Mouse (Mus musculus): Measurements from ENCODE around the gene Cnpy2. TPM values are rescaled to one million over a fixed set of nuclear protein-coding genes. Genes with fewer than 3 reads are reported as not detected.

Cnpy2 gene
- polyA plus RNA-seq, 1 experiment, result 46.6 TPM

DNA sequence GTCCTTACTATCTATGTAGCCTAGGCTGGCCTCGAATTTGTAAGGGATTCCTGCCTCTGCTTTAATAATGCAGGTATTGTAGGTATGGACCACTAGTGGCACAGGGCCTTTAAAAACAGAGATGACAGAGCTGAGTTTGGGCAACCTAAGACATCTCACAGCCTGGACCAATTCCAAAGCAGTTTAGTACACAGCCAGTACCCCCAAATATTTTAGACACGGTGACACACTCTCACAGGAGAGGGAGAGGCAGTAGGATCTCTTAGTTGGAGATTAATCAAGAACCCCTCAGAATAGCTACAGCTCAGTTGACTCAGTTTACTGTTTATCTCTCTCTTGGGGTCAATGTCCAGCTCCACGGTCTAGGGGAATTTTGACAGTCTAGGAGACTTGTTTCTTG lies 19.9 kb upstream of the Cnpy2 start:
- 23% methylated on average over 3 of the region's 3 CpGs for WGBS
- TF ChIP-seq CTCF (IDR thresholded peaks at IDR 0.05; ENCODE audit: extremely low read depth, insufficient read length, insufficient replicate concordance, low read depth, low read length) (no peak), POLR2A (IDR thresholded peaks at IDR 0.05; ENCODE audit: low read depth, low read length) (no peak)
- peak overlapping the region; percentile 80; the same call in 1 of the 2 replicates for H3K4me3 ChIP-seq (ENCODE audit: low read depth, low read length)
- H3K4me1 ChIP-seq (ENCODE audit: control insufficient read depth, insufficient read depth, insufficient read length, low read length), result peaks cover 7% of the 10 kb centered on the region; the same call in 1 of the 2 replicates
- no peaks in the 10 kb centered on the region for H3K27me3 ChIP-seq (ENCODE audit: control insufficient read depth, insufficient read depth, low read length)
- no peaks in the 10 kb centered on the region for H3K36me3 ChIP-seq (ENCODE audit: control insufficient read depth, insufficient read depth, low read length)
- H3K27ac ChIP-seq (ENCODE audit: insufficient read depth, low read depth, low read length), result peak overlapping the region; percentile 89

DNA sequence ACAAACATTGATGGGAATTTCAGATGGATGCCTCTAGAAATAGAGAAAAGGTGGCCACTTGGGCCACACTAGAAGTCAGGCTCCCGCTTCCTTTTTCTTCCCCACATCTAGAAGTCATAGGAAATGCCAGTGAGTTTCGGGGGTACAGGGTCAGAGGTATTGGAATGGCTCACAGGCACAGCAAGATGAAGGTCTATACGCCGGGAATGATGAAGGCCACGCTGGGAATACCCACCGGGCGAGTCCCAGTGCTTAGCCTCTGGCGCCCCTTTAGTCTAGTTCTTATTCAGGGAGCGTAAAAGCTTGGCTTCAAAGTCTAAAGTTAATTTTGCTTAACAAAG lies 19.5 kb upstream of the Cnpy2 start:
- no peaks in the 10 kb centered on the region; the same call in 1 of the 2 replicates for H3K36me3 ChIP-seq (ENCODE audit: control insufficient read depth, insufficient read depth, low read length)
- peak overlapping the region; percentile 89 for H3K27ac ChIP-seq (ENCODE audit: insufficient read depth, low read depth, low read length)
- peaks cover 7% of the 10 kb centered on the region; the same call in 1 of the 2 replicates for H3K4me1 ChIP-seq (ENCODE audit: control insufficient read depth, insufficient read depth, insufficient read length, low read length)
- H3K27me3 ChIP-seq (ENCODE audit: control insufficient read depth, insufficient read depth, low read length), result no peaks in the 10 kb centered on the region
- WGBS, result under 1% methylated on average over 9 of the region's 9 CpGs
- no peak for TF ChIP-seq CTCF (IDR thresholded peaks at IDR 0.05; ENCODE audit: extremely low read depth, insufficient read length, insufficient replicate concordance, low read depth, low read length)
- no peak for TF ChIP-seq POLR2A (IDR thresholded peaks at IDR 0.05; ENCODE audit: low read depth, low read length)
- peak overlapping the region; percentile 80 for H3K4me3 ChIP-seq (ENCODE audit: low read depth, low read length)

DNA sequence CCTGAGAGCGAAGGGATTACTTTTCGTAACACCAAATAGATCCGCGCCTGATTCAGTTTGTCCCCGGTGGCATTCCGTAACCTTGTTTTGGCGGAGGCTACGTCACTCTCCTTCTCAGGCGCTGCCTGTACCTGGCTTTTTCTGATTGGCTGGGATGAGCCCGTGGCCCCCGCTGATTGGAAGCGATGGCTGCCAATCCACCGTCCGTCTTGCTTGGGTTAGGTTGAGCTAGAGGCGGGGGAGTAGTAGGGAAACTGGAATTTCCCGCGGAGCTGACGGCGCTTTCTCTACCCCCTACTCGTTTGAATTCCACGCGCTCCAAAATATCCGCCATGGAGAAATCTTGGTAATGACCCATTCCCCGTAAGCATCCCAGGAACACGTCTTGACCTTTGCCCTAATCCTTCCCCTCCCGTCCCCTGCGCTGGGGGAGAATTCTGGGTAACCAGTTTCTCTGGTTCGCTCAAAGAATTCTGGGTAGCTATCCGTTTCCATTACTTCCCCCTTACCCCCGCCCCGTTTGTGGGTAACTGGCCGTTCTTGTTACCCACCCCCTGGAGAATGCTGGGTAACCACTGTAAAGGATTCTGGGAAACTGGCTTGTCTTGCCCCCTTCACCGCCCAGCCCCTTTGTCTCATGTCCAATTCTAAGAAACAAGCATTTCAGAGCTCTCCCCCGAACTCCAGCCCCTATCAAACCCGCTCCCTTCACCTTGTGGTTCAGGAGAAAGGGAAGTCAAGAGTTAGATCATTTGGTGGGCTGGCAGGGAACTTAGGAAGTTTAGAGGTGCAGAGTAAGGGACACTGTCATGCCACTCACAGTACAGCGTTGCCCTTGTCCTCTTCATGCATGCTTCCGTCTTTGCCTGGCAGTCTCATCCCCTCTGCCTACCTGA lies 18.9 kb upstream of the Cnpy2 start, which contains the start of gene Pan2:
Pan2 (plus strand) TSS at position 210 of the 896 bp plus-strand sequence.
- H3K27ac ChIP-seq (ENCODE audit: insufficient read depth, low read depth, low read length), result peak within 1 kb of the TSS; percentile 98
- peak within 1 kb of the TSS; percentile 80 for H3K4me3 ChIP-seq (ENCODE audit: low read depth, low read length)
- no peaks in the 10 kb centered on the region for H3K27me3 ChIP-seq (ENCODE audit: control insufficient read depth, insufficient read depth, low read length)
- WGBS, result under 1% methylated on average over 37 of the region's 37 CpGs
- TF ChIP-seq CTCF (IDR thresholded peaks at IDR 0.05; ENCODE audit: extremely low read depth, insufficient read length, insufficient replicate concordance, low read depth, low read length) (no peak), POLR2A (IDR thresholded peaks at IDR 0.05; ENCODE audit: low read depth, low read length) (peak; percentile 33; the same call in 1 of the 2 replicates)
- H3K4me1 ChIP-seq (ENCODE audit: control insufficient read depth, insufficient read depth, insufficient read length, low read length), result peaks cover 7% of the 10 kb centered on the region; the same call in 1 of the 2 replicates
- peaks cover 6% of the 10 kb centered on the region for H3K36me3 ChIP-seq (ENCODE audit: control insufficient read depth, insufficient read depth, low read length)

DNA sequence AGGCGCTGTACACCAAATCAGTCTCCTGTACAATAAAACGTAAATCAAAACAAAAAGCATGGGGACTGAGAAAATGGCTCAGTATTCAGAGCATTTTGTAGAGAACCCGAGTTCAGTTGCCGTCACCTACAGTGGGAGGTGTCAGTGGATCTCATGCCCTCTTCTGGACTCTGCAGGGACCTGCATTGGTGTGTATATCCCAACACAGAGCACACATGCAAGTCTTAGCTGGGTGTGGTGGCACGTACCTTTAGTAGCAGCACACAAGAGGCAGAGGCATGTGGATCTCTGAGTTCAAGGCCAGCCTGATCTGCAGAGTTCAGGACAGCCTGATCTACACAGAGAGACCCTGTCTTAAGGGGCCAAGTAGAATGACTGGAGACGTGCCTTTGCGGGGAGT lies 12.6 kb upstream of the Cnpy2 start:
- no peaks in the 10 kb centered on the region for H3K4me1 ChIP-seq (ENCODE audit: control insufficient read depth, insufficient read depth, insufficient read length, low read length)
- H3K27ac ChIP-seq (ENCODE audit: insufficient read depth, low read depth, low read length), result no peak overlapping the region
- WGBS, result 90% methylated on average over 7 of the region's 7 CpGs
- peaks cover 40% of the 10 kb centered on the region for H3K36me3 ChIP-seq (ENCODE audit: control insufficient read depth, insufficient read depth, low read length)
- no peaks in the 10 kb centered on the region for H3K27me3 ChIP-seq (ENCODE audit: control insufficient read depth, insufficient read depth, low read length)
- no peak for TF ChIP-seq POLR2A (IDR thresholded peaks at IDR 0.05; ENCODE audit: low read depth, low read length)
- no peak for TF ChIP-seq CTCF (IDR thresholded peaks at IDR 0.05; ENCODE audit: extremely low read depth, insufficient read length, insufficient replicate concordance, low read depth, low read length)
- no peak overlapping the region for H3K4me3 ChIP-seq (ENCODE audit: low read depth, low read length)

DNA sequence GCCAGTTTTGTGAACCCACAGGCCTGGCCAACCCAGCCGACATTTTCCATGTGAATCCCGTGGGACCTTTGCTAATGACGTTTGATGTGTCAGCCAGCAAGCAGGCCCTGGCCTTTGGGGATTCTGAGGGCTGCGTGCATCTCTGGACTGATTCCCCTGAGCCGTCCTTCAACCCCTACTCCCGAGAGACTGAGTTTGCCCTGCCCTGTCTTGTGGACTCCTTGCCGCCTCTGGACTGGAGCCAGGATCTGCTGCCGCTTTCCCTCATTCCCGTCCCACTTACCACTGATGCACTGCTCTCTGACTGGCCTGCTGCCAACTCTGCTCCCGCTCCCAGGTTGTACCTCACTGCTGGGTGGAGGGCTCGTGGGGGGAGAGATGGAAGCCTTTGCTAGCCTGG lies 12.1 kb upstream of the Cnpy2 start:
- Histone ChIP-seq H3K36me3 (ENCODE audit: control insufficient read depth, insufficient read depth, low read length) (peaks cover 45% of the 10 kb centered on the region), H3K27me3 (ENCODE audit: control insufficient read depth, insufficient read depth, low read length) (no peaks in the 10 kb centered on the region), H3K4me3 (ENCODE audit: low read depth, low read length) (no peak overlapping the region), H3K4me1 (ENCODE audit: control insufficient read depth, insufficient read depth, insufficient read length, low read length) (no peaks in the 10 kb centered on the region), H3K27ac (ENCODE audit: insufficient read depth, low read depth, low read length) (no peak overlapping the region)
- 41% methylated on average over 11 of the region's 11 CpGs for WGBS
- no peak for TF ChIP-seq POLR2A (IDR thresholded peaks at IDR 0.05; ENCODE audit: low read depth, low read length)

DNA sequence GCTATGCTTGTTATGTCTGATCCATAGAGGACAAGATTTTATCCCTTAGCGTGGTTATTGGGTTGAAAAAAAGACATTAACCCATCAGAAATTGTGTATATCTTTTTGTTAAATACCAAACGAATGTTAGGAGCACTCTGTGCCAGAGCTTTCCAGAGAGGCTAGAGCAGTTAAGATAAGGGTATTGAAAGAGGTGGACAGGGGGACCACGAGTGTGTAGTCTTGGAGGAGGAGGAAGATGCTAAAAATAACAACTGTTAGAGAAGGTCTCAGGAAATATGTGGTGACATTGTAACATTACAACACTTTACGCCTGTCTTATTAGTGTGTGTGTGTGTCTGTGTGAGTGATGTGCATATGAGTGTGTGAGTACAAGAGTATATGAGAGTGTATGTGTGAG lies 11.4 kb upstream of the Cnpy2 start:
- WGBS, result 78% methylated on average over 4 of the region's 4 CpGs
- peaks cover 48% of the 10 kb centered on the region for H3K36me3 ChIP-seq (ENCODE audit: control insufficient read depth, insufficient read depth, low read length)
- TF ChIP-seq POLR2A (IDR thresholded peaks at IDR 0.05; ENCODE audit: low read depth, low read length) (no peak), CTCF (IDR thresholded peaks at IDR 0.05; ENCODE audit: extremely low read depth, insufficient read length, insufficient replicate concordance, low read depth, low read length) (no peak)

DNA sequence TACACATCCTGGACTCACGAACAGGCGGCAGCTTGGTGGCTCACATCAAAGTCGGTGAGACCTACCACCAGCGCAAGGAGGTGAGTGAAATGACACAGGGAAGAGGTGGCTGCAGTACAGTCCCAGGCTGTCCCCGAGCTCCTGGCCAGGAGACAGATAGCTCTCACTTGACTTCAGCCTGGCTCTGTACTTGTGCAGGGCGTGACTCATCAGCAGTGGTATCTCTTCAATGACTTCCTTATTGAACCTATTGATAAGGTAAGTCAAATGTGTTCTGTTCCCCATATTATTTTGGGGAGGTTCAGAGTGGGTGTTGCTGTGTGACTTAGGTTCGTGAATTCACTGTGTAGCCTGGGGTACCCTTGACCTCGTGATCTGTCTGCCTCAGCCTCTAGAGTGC lies 6.7 kb upstream of the Cnpy2 start:
- Histone ChIP-seq H3K27ac (ENCODE audit: insufficient read depth, low read depth, low read length) (no peak overlapping the region), H3K27me3 (ENCODE audit: control insufficient read depth, insufficient read depth, low read length) (no peaks in the 10 kb centered on the region), H3K4me3 (ENCODE audit: low read depth, low read length) (no peak overlapping the region), H3K4me1 (ENCODE audit: control insufficient read depth, insufficient read depth, insufficient read length, low read length) (peaks cover 2% of the 10 kb centered on the region; the same call in 1 of the 2 replicates), H3K36me3 (ENCODE audit: control insufficient read depth, insufficient read depth, low read length) (peaks cover 67% of the 10 kb centered on the region)
- TF ChIP-seq POLR2A (IDR thresholded peaks at IDR 0.05; ENCODE audit: low read depth, low read length), result no peak
- WGBS, result 67% methylated on average over 8 of the region's 8 CpGs

More for the DNA sequence above, 11.4 kb upstream of the Cnpy2 start:
- Histone ChIP-seq H3K27me3 (ENCODE audit: control insufficient read depth, insufficient read depth, low read length) (no peaks in the 10 kb centered on the region), H3K27ac (ENCODE audit: insufficient read depth, low read depth, low read length) (no peak overlapping the region), H3K4me3 (ENCODE audit: low read depth, low read length) (no peak overlapping the region), H3K4me1 (ENCODE audit: control insufficient read depth, insufficient read depth, insufficient read length, low read length) (peaks cover 2% of the 10 kb centered on the region; the same call in 1 of the 2 replicates)

Measured in small intestine, adult 2 months (tissue).